Mouse (Mus musculus): ENCODE measurements at regions not wholly inside any gene's neighbourhood (a gene's known extent, or its start where the extent isn't known, plus 50 kb on each side); places are given as distances from the start of the nearest gene placed in this dataset.
A peak's percentile ranks its signal among the peaks of the same experiment; 100 is the strongest.

GRCm38 (mm10) chr16:24318723-24319437 is 74.4 kb upstream of the Lpp start:
- H3K36me3 ChIP-seq (ENCODE audit: control insufficient read depth, insufficient read depth, low read length): no peaks in the 10 kb centered on the region
- H3K4me1 ChIP-seq (ENCODE audit: control insufficient read depth, insufficient read depth, low read length): no peaks in the 10 kb centered on the region
- WGBS: 84% methylated on average over 8 of the region's 8 CpGs
- H3K4me2 ChIP-seq (ENCODE audit: low read depth, low read length): no peak overlapping the region
- H3K9me3 ChIP-seq (ENCODE audit: control insufficient read depth, low read length): no peaks in the 10 kb centered on the region
- H3K27me3 ChIP-seq (ENCODE audit: control insufficient read depth, insufficient read depth, low read length): no peaks in the 10 kb centered on the region
- H3K27ac ChIP-seq (ENCODE audit: low read depth, low read length): no peak overlapping the region
- H3K4me3 ChIP-seq (ENCODE audit: low read depth, low read length): no peak overlapping the region
- no peak for ATAC-seq (ENCODE audit: low read depth)
- no peak overlapping the region for H3K9ac ChIP-seq (replicated peaks; ENCODE audit: low read depth, low read length)

- Histone ChIP-seq H3K4me3 (ENCODE audit: low read depth, low read length) (no peak overlapping the region), H3K9ac (replicated peaks; ENCODE audit: low read depth, low read length) (no peak overlapping the region), H3K4me1 (ENCODE audit: control insufficient read depth, insufficient read depth, low read length) (no peaks in the 10 kb centered on the region), H3K27me3 (ENCODE audit: control insufficient read depth, insufficient read depth, low read length) (no peaks in the 10 kb centered on the region), H3K9me3 (ENCODE audit: control insufficient read depth, low read length) (no peaks in the 10 kb centered on the region), H3K4me2 (ENCODE audit: low read depth, low read length) (no peak overlapping the region), H3K27ac (ENCODE audit: low read depth, low read length) (no peak overlapping the region), H3K36me3 (ENCODE audit: control insufficient read depth, insufficient read depth, low read length) (no peaks in the 10 kb centered on the region)
- 83% methylated on average over 7 of the region's 7 CpGs for WGBS
- no peak for ATAC-seq (ENCODE audit: low read depth)
Measured at GRCm38 (mm10) chr16:24313544-24314326, 79.6 kb upstream of the Lpp start.

GRCm38 (mm10) chr16:24305391-24305790 is 87.9 kb upstream of the Lpp start:
- H3K4me1 ChIP-seq (ENCODE audit: control insufficient read depth, insufficient read depth, low read length): no peaks in the 10 kb centered on the region
- H3K27ac ChIP-seq (ENCODE audit: low read depth, low read length): no peak overlapping the region
- no peak for ATAC-seq (ENCODE audit: low read depth)
- H3K9ac ChIP-seq (replicated peaks; ENCODE audit: low read depth, low read length): no peak overlapping the region
- no peak overlapping the region for H3K4me2 ChIP-seq (ENCODE audit: low read depth, low read length)
- no peaks in the 10 kb centered on the region for H3K36me3 ChIP-seq (ENCODE audit: control insufficient read depth, insufficient read depth, low read length)
- no peak overlapping the region for H3K4me3 ChIP-seq (ENCODE audit: low read depth, low read length)
- 98% methylated on average over 1 of the region's 1 CpGs for WGBS
- H3K9me3 ChIP-seq (ENCODE audit: control insufficient read depth, low read length): no peaks in the 10 kb centered on the region
- no peaks in the 10 kb centered on the region for H3K27me3 ChIP-seq (ENCODE audit: control insufficient read depth, insufficient read depth, low read length)

GRCm38 (mm10) chr16:24296790-24297189 is 96.5 kb upstream of the Lpp start:
- Histone ChIP-seq H3K4me2 (ENCODE audit: low read depth, low read length) (no peak overlapping the region), H3K4me3 (ENCODE audit: low read depth, low read length) (no peak overlapping the region), H3K4me1 (ENCODE audit: control insufficient read depth, insufficient read depth, low read length) (no peaks in the 10 kb centered on the region), H3K9ac (replicated peaks; ENCODE audit: low read depth, low read length) (no peak overlapping the region), H3K27me3 (ENCODE audit: control insufficient read depth, insufficient read depth, low read length) (no peaks in the 10 kb centered on the region), H3K36me3 (ENCODE audit: control insufficient read depth, insufficient read depth, low read length) (no peaks in the 10 kb centered on the region), H3K9me3 (ENCODE audit: control insufficient read depth, low read length) (no peaks in the 10 kb centered on the region), H3K27ac (ENCODE audit: low read depth, low read length) (no peak overlapping the region)
- 69% methylated on average over 3 of the region's 3 CpGs for WGBS
- ATAC-seq (ENCODE audit: low read depth): no peak

- Histone ChIP-seq H3K9me3 (ENCODE audit: control insufficient read depth, low read length) (no peaks in the 10 kb centered on the region), H3K4me2 (ENCODE audit: low read depth, low read length) (no peak overlapping the region), H3K27me3 (ENCODE audit: control insufficient read depth, insufficient read depth, low read length) (no peaks in the 10 kb centered on the region), H3K36me3 (ENCODE audit: control insufficient read depth, insufficient read depth, low read length) (no peaks in the 10 kb centered on the region), H3K9ac (replicated peaks; ENCODE audit: low read depth, low read length) (no peak overlapping the region), H3K4me3 (ENCODE audit: low read depth, low read length) (no peak overlapping the region), H3K4me1 (ENCODE audit: control insufficient read depth, insufficient read depth, low read length) (no peaks in the 10 kb centered on the region), H3K27ac (ENCODE audit: low read depth, low read length) (no peak overlapping the region)
- no peak for ATAC-seq (ENCODE audit: low read depth)
- WGBS: 76% methylated on average over 7 of the region's 7 CpGs
Measured at GRCm38 (mm10) chr16:24295626-24296440, 97.5 kb upstream of the Lpp start.

GRCm38 (mm10) chr16:24284215-24284614 is 109.1 kb upstream of the Lpp start:
- H3K27me3 ChIP-seq (ENCODE audit: control insufficient read depth, insufficient read depth, low read length): no peaks in the 10 kb centered on the region
- no peak overlapping the region for H3K9ac ChIP-seq (replicated peaks; ENCODE audit: low read depth, low read length)
- H3K4me1 ChIP-seq (ENCODE audit: control insufficient read depth, insufficient read depth, low read length): no peaks in the 10 kb centered on the region
- no peaks in the 10 kb centered on the region for H3K36me3 ChIP-seq (ENCODE audit: control insufficient read depth, insufficient read depth, low read length)
- H3K9me3 ChIP-seq (ENCODE audit: control insufficient read depth, low read length): no peaks in the 10 kb centered on the region
- H3K27ac ChIP-seq (ENCODE audit: low read depth, low read length): no peak overlapping the region
- no peak for ATAC-seq (ENCODE audit: low read depth)
- WGBS: 62% methylated on average over 3 of the region's 3 CpGs
- no peak overlapping the region for H3K4me3 ChIP-seq (ENCODE audit: low read depth, low read length)
- H3K4me2 ChIP-seq (ENCODE audit: low read depth, low read length): no peak overlapping the region

GRCm38 (mm10) chr16:24282194-24282683 is 111.1 kb upstream of the Lpp start:
- Histone ChIP-seq H3K9ac (replicated peaks; ENCODE audit: low read depth, low read length) (no peak overlapping the region), H3K4me1 (ENCODE audit: control insufficient read depth, insufficient read depth, low read length) (no peaks in the 10 kb centered on the region), H3K4me2 (ENCODE audit: low read depth, low read length) (no peak overlapping the region), H3K36me3 (ENCODE audit: control insufficient read depth, insufficient read depth, low read length) (no peaks in the 10 kb centered on the region), H3K4me3 (ENCODE audit: low read depth, low read length) (no peak overlapping the region), H3K9me3 (ENCODE audit: control insufficient read depth, low read length) (no peaks in the 10 kb centered on the region), H3K27me3 (ENCODE audit: control insufficient read depth, insufficient read depth, low read length) (no peaks in the 10 kb centered on the region), H3K27ac (ENCODE audit: low read depth, low read length) (no peak overlapping the region)
- WGBS: 22% methylated on average over 6 of the region's 6 CpGs
- ATAC-seq (ENCODE audit: low read depth): peak; percentile 95

GRCm38 (mm10) chr16:24281561-24281960 is 111.7 kb upstream of the Lpp start:
- Histone ChIP-seq H3K9me3 (ENCODE audit: control insufficient read depth, low read length) (no peaks in the 10 kb centered on the region), H3K9ac (replicated peaks; ENCODE audit: low read depth, low read length) (no peak overlapping the region), H3K4me3 (ENCODE audit: low read depth, low read length) (no peak overlapping the region), H3K27ac (ENCODE audit: low read depth, low read length) (no peak overlapping the region), H3K27me3 (ENCODE audit: control insufficient read depth, insufficient read depth, low read length) (no peaks in the 10 kb centered on the region), H3K36me3 (ENCODE audit: control insufficient read depth, insufficient read depth, low read length) (no peaks in the 10 kb centered on the region), H3K4me1 (ENCODE audit: control insufficient read depth, insufficient read depth, low read length) (no peaks in the 10 kb centered on the region), H3K4me2 (ENCODE audit: low read depth, low read length) (no peak overlapping the region)
- ATAC-seq (ENCODE audit: low read depth): no peak
- 77% methylated on average over 5 of the region's 5 CpGs for WGBS

All from neural tube, embryonic 14.5 days (tissue).